Mouse (Mus musculus) neural tube, postnatal 0 days (tissue): ENCODE results near the gene Kcnf1. TPM values are rescaled to one million over a fixed set of nuclear protein-coding genes. Genes with fewer than 3 reads are reported as not detected.

Source experiments
- polyA plus RNA-seq: library from polyadenylated mRNA; unstranded; fragments of >200 nt; fragmentation: Nextera tagmentation; extraction: Ambion mirVana; gene quantifications from 2 replicates; pipeline ENCODE4 v1.2.1, GENCODE M21; 2015

Gene Kcnf1
- 2.7 and 3.2 TPM in 2 replicates for polyA plus RNA-seq

DNA sequence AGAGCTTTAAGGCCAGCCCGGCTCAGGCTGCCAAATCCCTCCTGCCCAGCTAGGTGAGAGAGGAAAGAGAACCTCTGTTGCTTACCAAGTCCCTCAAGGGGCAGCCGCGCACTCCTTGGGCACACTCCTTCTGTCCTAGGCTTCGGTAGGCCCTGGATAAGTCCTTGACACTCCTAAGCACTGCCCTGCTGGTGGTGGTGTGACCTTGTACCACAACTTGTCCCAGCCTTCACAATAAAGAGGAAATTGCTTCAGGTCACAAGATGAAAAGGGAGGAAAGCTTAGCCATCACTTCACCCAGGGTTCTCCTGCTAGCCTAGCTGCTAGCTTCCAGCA is at the start of gene Kcnf1:
Kcnf1 (minus strand) TSS at position 132 of the 336 bp plus-strand sequence.

Other genes starting within 250 kb of the Kcnf1 start
- 2.1 and 3.2 TPM in 2 replicates for gene Pqlc3, start 176.5 kb downstream of the Kcnf1 start, polyA plus RNA-seq
- gene 2410004P03Rik, start 165.2 kb downstream of the Kcnf1 start, polyA plus RNA-seq: 7.3 and 9.2 TPM in 2 replicates
- gene Pdia6, start 89.7 kb upstream of the Kcnf1 start, polyA plus RNA-seq: 188 and 193 TPM in 2 replicates
- 0.51 and 0.90 TPM in 2 replicates for gene Atp6v1c2, start 152.5 kb upstream of the Kcnf1 start, polyA plus RNA-seq
- 15.8 and 15.9 TPM in 2 replicates for gene Nol10, start 171.6 kb upstream of the Kcnf1 start, polyA plus RNA-seq